In genomic region chr1:74816612-74817199, GRCm38 (mm10) we compare ENCODE assay signal across 8 mouse cellular contexts. TPM values are rescaled to one million over a fixed set of nuclear protein-coding genes. Genes with fewer than 3 reads are reported as not detected.
DNase-seq lines count a peak whose midpoint lies in the region; ATAC-seq lines count a peak whose summit lies in the region.

No protein-coding gene starts in this region.

- intact Hi-C loops in gastrocnemius, postnatal 36 days (cut with DNase I), result no loop called here
- intact Hi-C loops in left cerebral cortex, postnatal 14 days (cut with DNase I), result loop anchor here (5.0 kb wide), 1 partner anchor 41 kb away; no protein-coding TSS in a partner anchor

- H3K4me1 ChIP-seq in intestine, embryonic 15.5 days (replicated peaks), result 0 out of 2 replicates have a peak, but pooled peaks cover 5% of the 10 kb centered on the region

- ATAC-seq in intestine, embryonic 15.5 days, result peak; percentile 95
- ATAC-seq in megakaryocyte-erythroid progenitor cell, adult 5-6 weeks (replicated peaks; ENCODE audit: low FRiP score, low TSS enrichment, poor library complexity, severe bottlenecking), result peak; percentile 96

- 5% methylated on average over 38 of the region's 38 CpGs for WGBS in intestine, embryonic 15.5 days

- no peaks in the 10 kb centered on the region for H3K36me3 ChIP-seq in intestine, embryonic 15.5 days

- H3K9ac ChIP-seq in intestine, embryonic 15.5 days, result peak overlapping the region; percentile 80

- peak overlapping the region; percentile 65 for H3K4me3 ChIP-seq in intestine, embryonic 15.5 days (replicated peaks)

- H3K27me3 ChIP-seq in intestine, embryonic 15.5 days (replicated peaks), result peaks cover 3% of the 10 kb centered on the region

- DNase-seq in adrenal gland, adult 2 months, result peak; percentile 95
- peak; percentile 85 for DNase-seq in embryo, embryonic 11.5 days (ENCODE audit: low read depth, low spot score)
- peak; percentile 84 to 89 for DNase-seq in gastrocnemius, postnatal 36 days
- peak; percentile 93 for DNase-seq in left cerebral cortex, postnatal 14 days (ENCODE audit: low spot score in 2 of 2)
- DNase-seq in right cerebral cortex, postnatal 14 days, result peak; percentile 95
- peak; percentile 85 for DNase-seq in urinary bladder, postnatal 25 days (ENCODE audit: low spot score)

- H3K27ac ChIP-seq in intestine, embryonic 15.5 days, result peak overlapping the region; percentile 90

- no peaks in the 10 kb centered on the region for H3K9me3 ChIP-seq in intestine, embryonic 15.5 days

- peak overlapping the region; percentile 70 for H3K4me2 ChIP-seq in intestine, embryonic 15.5 days (replicated peaks)

RNA-seq across cellular contexts. Expression of gene Wnt10a, which starts 25.4 kb away (rescaled TPM):
- 1 to 10 TPM in 1 of 2 experiments, under 1 TPM in 1; 0.23 to 1.2 TPM for total RNA-seq in adrenal gland, adult 2 months (2021)
- 2.1 and 2.4 TPM in 2 replicates for polyA plus RNA-seq in adrenal gland, adult 2 months (2012; rRNA removed)
- not detected for total RNA-seq in gastrocnemius, postnatal 36 days (2021)
- 0.15 and 0.16 TPM in 2 replicates for polyA plus RNA-seq in intestine, embryonic 15.5 days (2015; fragmentation: Nextera tagmentation; extraction: Ambion mirVana)
- total RNA-seq in left cerebral cortex, postnatal 14 days (2021), result 1 to 10 TPM; 2.7 to 3.4 TPM
- not detected in 2 replicates for total RNA-seq in megakaryocyte-erythroid progenitor cell, adult 5-6 weeks (2014; fragmentation: Nextera tagmentation)
- total RNA-seq in megakaryocyte-erythroid progenitor cell, adult 5-6 weeks (2017), result not detected in 2 replicates

RNA-seq across cellular contexts. Expression of gene Cdk5r2, which starts 38.0 kb away (rescaled TPM):
- total RNA-seq in adrenal gland, adult 2 months (2021), result 1 to 10 TPM; 3.1 to 4.6 TPM
- polyA plus RNA-seq in adrenal gland, adult 2 months (2012; rRNA removed), result 8.7 and 11.6 TPM in 2 replicates
- not detected for total RNA-seq in gastrocnemius, postnatal 36 days (2021)
- polyA plus RNA-seq in intestine, embryonic 15.5 days (2015; fragmentation: Nextera tagmentation; extraction: Ambion mirVana), result 0.13 and 0.16 TPM in 2 replicates
- 100 to 1,000 TPM; 566 to 585 TPM for total RNA-seq in left cerebral cortex, postnatal 14 days (2021)
- not detected in 2 replicates for total RNA-seq in megakaryocyte-erythroid progenitor cell, adult 5-6 weeks (2014; fragmentation: Nextera tagmentation)
- not detected in 2 replicates for total RNA-seq in megakaryocyte-erythroid progenitor cell, adult 5-6 weeks (2017)

RNA-seq across cellular contexts. Expression of gene Wnt6, which starts 45.0 kb away (rescaled TPM):
- 1 to 10 TPM; 2.3 to 5.7 TPM for total RNA-seq in adrenal gland, adult 2 months (2021)
- 11.5 and 17.1 TPM in 2 replicates for polyA plus RNA-seq in adrenal gland, adult 2 months (2012; rRNA removed)
- total RNA-seq in gastrocnemius, postnatal 36 days (2021), result under 1 TPM; 0.20 to 0.32 TPM
- polyA plus RNA-seq in intestine, embryonic 15.5 days (2015; fragmentation: Nextera tagmentation; extraction: Ambion mirVana), result 0.18 and 0.58 TPM in 2 replicates
- total RNA-seq in left cerebral cortex, postnatal 14 days (2021), result 1 to 10 TPM; 2.0 to 2.8 TPM
- total RNA-seq in megakaryocyte-erythroid progenitor cell, adult 5-6 weeks (2014; fragmentation: Nextera tagmentation), result not detected in 2 replicates
- not detected in 2 replicates for total RNA-seq in megakaryocyte-erythroid progenitor cell, adult 5-6 weeks (2017)

Comparison
In these comparisons a context has a peak if more than half of its experiments do, and no peak if none do; other contexts are left out.
1. Peak in every context shown above with its lines: DNase-seq, ATAC-seq, H3K4me3 ChIP-seq and H3K27ac ChIP-seq.
2. RNA of gene Cdk5r2, which starts 38.0 kb away (total RNA-seq): 566 to 585 TPM in left cerebral cortex, postnatal 14 days; 3.1 to 4.6 TPM in adrenal gland, adult 2 months, not detected in gastrocnemius, postnatal 36 days and not detected in megakaryocyte-erythroid progenitor cell, adult 5-6 weeks; every median in the first group is over 100 times any median in the second.